Mouse (Mus musculus) testis, adult 2 months (tissue): ENCODE measurements around the gene Ccnd3.

Source experiments
- CTCF ChIP-seq: fragments of 200-500 bp; IDR thresholded peaks from 2 replicates; pipeline ENCODE4 v1.5.1; 2012; ENCODE audit warnings: low read depth, mild to moderate bottlenecking, inconsistent platforms, low read length, moderate library complexity; ENCODE audit not compliant: control insufficient read depth, insufficient read depth, insufficient replicate concordance
- POLR2A ChIP-seq: fragments of 200-500 bp; IDR thresholded peaks from 2 replicates; pipeline ENCODE4 v1.6.1; 2012; ENCODE audit warnings: low read depth, mild to moderate bottlenecking, inconsistent platforms, low read length, moderate library complexity; ENCODE audit not compliant: control insufficient read depth

- TF ChIP-seq CTCF (no peak), POLR2A (no peak)
These were observed 70.0 kb downstream of the Ccnd3 start for GRCm38 (mm10) chr17:47574830-47575229.
